Mouse (Mus musculus): ENCODE results near the gene Dpf2. TPM values are rescaled to one million over a fixed set of nuclear protein-coding genes. Genes with fewer than 3 reads are reported as not detected.

Gene Dpf2
- polyA plus RNA-seq, 1 experiment from 2014 or later = 47.0 TPM

DNA sequence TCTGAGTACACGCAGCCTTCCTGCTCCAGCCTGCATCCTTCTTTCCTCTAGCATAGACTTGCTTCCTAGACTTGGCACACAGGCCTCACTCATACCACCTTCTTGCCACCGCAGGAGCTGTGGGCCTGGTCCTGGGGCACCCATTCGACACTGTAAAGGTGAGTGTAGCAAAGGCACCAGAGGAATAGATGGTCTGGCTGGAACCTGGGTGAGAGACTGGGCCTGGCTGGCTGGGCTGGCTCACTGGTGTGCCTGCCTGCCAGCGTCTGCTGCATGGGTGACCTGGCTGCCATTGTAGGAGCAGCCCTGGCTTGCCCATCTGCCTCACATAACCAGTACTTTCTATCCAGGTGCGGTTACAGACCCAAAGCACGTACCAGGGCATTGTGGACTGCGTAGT, 33.1 kb downstream of the Dpf2 start:
- WGBS = 91% methylated on average over 7 of the region's 7 CpGs
- no peak for TF ChIP-seq CTCF (IDR thresholded peaks at IDR 0.05; ENCODE audit: low read depth)
- no peak for TF ChIP-seq EP300 (optimal IDR thresholded peaks at IDR 0.05)
- no peaks in the 10 kb centered on the region for H3K36me3 ChIP-seq (ENCODE audit: control insufficient read depth, insufficient read depth, low read length)
- no peak overlapping the region for H3K4me3 ChIP-seq (ENCODE audit: low read depth, low read length)
- no peak overlapping the region for H3K4me2 ChIP-seq (replicated peaks; ENCODE audit: low read depth)
- ATAC-seq (ENCODE audit: low FRiP score, low TSS enrichment) (no peak), DNase-seq (ENCODE audit: low spot score) (no peak)
- no peaks in the 10 kb centered on the region for H3K27me3 ChIP-seq (ENCODE audit: control insufficient read depth, insufficient read depth, low read length)
- H3K27ac ChIP-seq (replicated peaks) = no peak overlapping the region
- no peaks in the 10 kb centered on the region for H3K4me1 ChIP-seq (replicated peaks; ENCODE audit: control insufficient read depth, insufficient read depth)
- H3K9me3 ChIP-seq (ENCODE audit: control insufficient read depth, low read length) = no peaks in the 10 kb centered on the region
- H3K9ac ChIP-seq (ENCODE audit: low read length) = no peak overlapping the region

DNA sequence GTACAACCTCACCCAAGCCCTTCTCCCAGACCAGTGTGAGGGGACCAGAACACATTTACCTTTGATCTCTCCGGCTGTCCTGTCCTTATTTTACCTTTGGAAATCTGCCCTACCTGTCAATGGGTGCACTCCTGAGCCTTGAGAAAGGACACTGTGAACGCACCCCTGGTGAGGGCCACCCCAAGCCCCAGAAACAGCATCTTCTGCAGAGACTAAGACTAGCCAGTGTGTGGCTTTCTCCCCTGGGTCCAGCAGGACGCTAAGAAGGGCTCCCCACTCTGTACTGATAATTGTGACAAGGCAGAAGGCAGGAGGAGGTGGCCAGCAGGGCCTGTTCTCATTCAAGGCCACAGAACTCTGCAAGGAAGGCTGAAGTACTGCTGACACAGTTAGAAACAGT, 33.9 kb downstream of the Dpf2 start:
- no peak for DNase-seq (ENCODE audit: low spot score)
- Histone ChIP-seq H3K27ac (replicated peaks) (no peak overlapping the region), H3K9ac (ENCODE audit: low read length) (no peak overlapping the region; the same call in 1 of the 2 replicates)

DNA sequence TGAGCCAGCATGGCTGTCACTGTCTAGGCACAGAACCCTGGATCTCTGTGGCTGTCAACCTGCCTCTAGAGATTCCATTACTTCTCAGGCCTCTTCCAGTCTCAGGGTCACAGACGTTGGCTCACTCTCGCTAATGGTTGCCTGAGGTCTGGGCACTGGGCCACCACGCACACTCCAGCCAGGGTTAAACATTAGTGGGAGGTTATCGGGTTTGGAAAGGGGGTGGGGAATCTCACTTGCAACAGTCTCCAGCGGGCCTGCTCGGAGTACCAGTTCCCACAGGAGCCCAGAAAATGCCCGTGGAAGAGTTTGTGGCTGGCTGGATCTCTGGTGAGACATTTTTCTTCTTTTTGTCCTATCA, 34.5 kb downstream of the Dpf2 start:
- Histone ChIP-seq H3K9ac (ENCODE audit: low read length) (peak overlapping the region; percentile 0; the same call in 1 of the 2 replicates), H3K4me2 (replicated peaks; ENCODE audit: low read depth) (peak overlapping the region; percentile 28), H3K36me3 (ENCODE audit: control insufficient read depth, insufficient read depth, low read length) (no peaks in the 10 kb centered on the region), H3K4me1 (replicated peaks; ENCODE audit: control insufficient read depth, insufficient read depth) (no peaks in the 10 kb centered on the region; the same call in 1 of the 2 replicates), H3K4me3 (ENCODE audit: low read depth, low read length) (peak overlapping the region; percentile 12; the same call in 1 of the 2 replicates), H3K27me3 (ENCODE audit: control insufficient read depth, insufficient read depth, low read length) (no peaks in the 10 kb centered on the region), H3K27ac (replicated peaks) (peak overlapping the region; percentile 88), H3K9me3 (ENCODE audit: control insufficient read depth, low read length) (no peaks in the 10 kb centered on the region)
- TF ChIP-seq CTCF (IDR thresholded peaks at IDR 0.05; ENCODE audit: low read depth) (no peak), EP300 (optimal IDR thresholded peaks at IDR 0.05) (no peak)
- DNase-seq (ENCODE audit: low spot score) = no peak
- 37% methylated on average over 7 of the region's 7 CpGs for whole genome bisulfite sequencing
- ATAC-seq (ENCODE audit: low FRiP score, low TSS enrichment) = peak; percentile 15; the same call in 1 of the 2 replicates

More for the DNA sequence above, 33.9 kb downstream of the Dpf2 start:
- WGBS = 75% methylated on average over 3 of the region's 3 CpGs
- H3K36me3 ChIP-seq (ENCODE audit: control insufficient read depth, insufficient read depth, low read length) = no peaks in the 10 kb centered on the region
- H3K4me3 ChIP-seq (ENCODE audit: low read depth, low read length) = no peak overlapping the region
- no peaks in the 10 kb centered on the region for H3K9me3 ChIP-seq (ENCODE audit: control insufficient read depth, low read length)
- no peak for ATAC-seq (ENCODE audit: low FRiP score, low TSS enrichment)
- H3K27me3 ChIP-seq (ENCODE audit: control insufficient read depth, insufficient read depth, low read length) = no peaks in the 10 kb centered on the region
- TF ChIP-seq CTCF (IDR thresholded peaks at IDR 0.05; ENCODE audit: low read depth) = no peak
- TF ChIP-seq EP300 (optimal IDR thresholded peaks at IDR 0.05) = no peak
- no peaks in the 10 kb centered on the region; the same call in 1 of the 2 replicates for H3K4me1 ChIP-seq (replicated peaks; ENCODE audit: control insufficient read depth, insufficient read depth)
- peak overlapping the region; percentile 28 for H3K4me2 ChIP-seq (replicated peaks; ENCODE audit: low read depth)

DNA sequence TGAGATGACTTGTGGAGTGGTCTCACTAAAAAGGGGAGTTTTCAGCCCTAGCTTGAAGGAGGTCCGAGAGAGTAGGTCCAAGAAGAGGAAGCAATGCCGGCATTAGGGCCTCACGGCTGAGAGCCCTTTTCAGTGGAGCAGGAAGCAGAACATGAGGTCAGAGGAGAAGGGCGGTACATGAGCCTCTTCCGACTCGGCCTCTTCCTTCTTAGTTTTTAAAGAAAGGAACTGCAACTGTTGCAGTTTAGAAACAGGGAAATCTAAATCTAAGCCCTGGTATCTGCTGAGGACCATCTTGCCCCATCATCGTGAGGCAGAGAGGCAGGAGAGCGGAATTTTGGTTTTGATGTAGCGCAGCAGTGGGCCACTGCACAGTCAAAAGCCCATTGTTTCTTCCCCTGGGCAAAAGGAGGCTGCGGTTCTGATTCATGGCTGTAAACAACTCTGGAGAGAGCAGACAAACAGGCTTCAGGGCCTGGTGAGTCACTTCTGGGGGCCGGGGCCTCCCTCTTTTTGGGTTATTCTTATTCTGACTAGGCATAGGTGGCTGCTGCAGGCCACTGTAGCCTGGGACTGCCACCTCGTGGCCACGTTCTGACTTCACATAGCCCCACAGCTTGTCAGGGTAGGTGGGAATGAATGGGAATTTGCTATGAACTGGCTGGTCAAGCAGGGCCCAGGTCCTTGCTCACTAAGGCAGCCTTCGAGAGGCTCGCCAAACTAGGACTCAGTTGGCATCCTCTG, 35.0 kb downstream of the Dpf2 start, which contains the start of gene Slc25a45:
TSS of gene Slc25a45 (plus strand) at position 191 of the 744 bp plus-strand sequence.
- Histone ChIP-seq H3K4me1 (replicated peaks; ENCODE audit: control insufficient read depth, insufficient read depth) (no peaks in the 10 kb centered on the region; the same call in 1 of the 2 replicates), H3K4me3 (ENCODE audit: low read depth, low read length) (peak within 1 kb of the TSS; percentile 12; the same call in 1 of the 2 replicates), H3K4me2 (replicated peaks; ENCODE audit: low read depth) (peak within 1 kb of the TSS; percentile 28), H3K27me3 (ENCODE audit: control insufficient read depth, insufficient read depth, low read length) (no peaks in the 10 kb centered on the region), H3K27ac (replicated peaks) (peak within 1 kb of the TSS; percentile 88), H3K9me3 (ENCODE audit: control insufficient read depth, low read length) (no peaks in the 10 kb centered on the region), H3K36me3 (ENCODE audit: control insufficient read depth, insufficient read depth, low read length) (no peaks in the 10 kb centered on the region; the same call in 1 of the 2 replicates), H3K9ac (ENCODE audit: low read length) (peak within 1 kb of the TSS; percentile 38; the same call in 1 of the 2 replicates)
- WGBS = 41% methylated on average over 15 of the region's 15 CpGs
- ATAC-seq (ENCODE audit: low FRiP score, low TSS enrichment) (peak; percentile 83), DNase-seq (ENCODE audit: low spot score) (peak; percentile 79)
- TF ChIP-seq EP300 (optimal IDR thresholded peaks at IDR 0.05) = no peak
- peak; percentile 92 for TF ChIP-seq CTCF (IDR thresholded peaks at IDR 0.05; ENCODE audit: low read depth)

DNA sequence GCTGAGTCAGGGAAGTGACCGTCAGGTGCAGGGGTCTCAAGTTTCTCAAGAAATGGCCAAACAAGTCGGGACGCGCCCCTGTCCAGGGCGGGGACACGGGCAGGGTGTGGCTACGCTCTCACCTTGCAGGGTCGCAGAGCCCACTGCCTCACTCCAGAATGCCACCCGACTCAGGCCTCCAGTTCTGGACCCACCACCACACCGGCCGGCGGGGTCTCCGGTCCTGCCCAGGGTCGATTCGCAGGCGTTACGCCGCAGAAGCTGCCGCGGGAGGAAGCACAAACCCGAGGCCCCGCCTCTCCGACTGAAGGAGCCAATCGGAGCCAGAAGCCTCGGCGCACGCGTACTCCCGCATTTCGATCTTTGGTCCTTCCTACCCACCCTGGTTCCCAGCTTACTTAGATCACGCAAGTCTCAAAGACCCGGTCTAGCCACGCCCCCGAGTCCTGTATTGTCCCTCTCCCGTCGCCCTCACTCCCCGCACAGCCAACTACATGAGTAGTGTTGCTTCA, 37.8 kb downstream of the Dpf2 start, which contains the start of gene Frmd8:
TSS of gene Frmd8 (minus strand) at position 306 of the 512 bp plus-strand sequence.
- peak within 1 kb of the TSS; percentile 76 for H3K4me3 ChIP-seq (ENCODE audit: low read depth, low read length)
- H3K9me3 ChIP-seq (ENCODE audit: control insufficient read depth, low read length) = no peaks in the 10 kb centered on the region
- H3K4me1 ChIP-seq (replicated peaks; ENCODE audit: control insufficient read depth, insufficient read depth) = no peaks in the 10 kb centered on the region; the same call in 1 of the 2 replicates
- H3K36me3 ChIP-seq (ENCODE audit: control insufficient read depth, insufficient read depth, low read length) = no peaks in the 10 kb centered on the region; the same call in 1 of the 2 replicates
- H3K9ac ChIP-seq (ENCODE audit: low read length) = peak within 1 kb of the TSS; percentile 84
- peak; percentile 75 for ATAC-seq (ENCODE audit: low FRiP score, low TSS enrichment)
- peak within 1 kb of the TSS; percentile 73 for H3K27ac ChIP-seq (replicated peaks)
- WGBS = under 1% methylated on average over 26 of the region's 37 CpGs
- no peaks in the 10 kb centered on the region for H3K27me3 ChIP-seq (ENCODE audit: control insufficient read depth, insufficient read depth, low read length)
- peak; percentile 93 for DNase-seq (ENCODE audit: low spot score)
- no peak; the same call in 1 of the 2 replicates for TF ChIP-seq CTCF (IDR thresholded peaks at IDR 0.05; ENCODE audit: low read depth)
- no peak for TF ChIP-seq EP300 (optimal IDR thresholded peaks at IDR 0.05)
- H3K4me2 ChIP-seq (replicated peaks; ENCODE audit: low read depth) = peak within 1 kb of the TSS; percentile 93

All from stomach, postnatal 0 days (tissue).